Mouse (Mus musculus) cerebellum, adult 2 months (tissue): Measurements from ENCODE around the gene Olfr1320. TPM values are rescaled to one million over a fixed set of nuclear protein-coding genes. Genes with fewer than 3 reads are reported as not detected.
"Not testable (repeated sequence)": the region's sequence is repeated elsewhere in the genome, so short reads cannot be mapped to it uniquely, and the experiment has no call there.

Experiments used
- DNase-seq, 2 experiments: peaks; one replicate each; pipeline ENCODE4 v3.0.0; 2021
- H3K27ac ChIP-seq: fragments of 200-500 bp; 2 replicates; pipeline ENCODE4 v1.5.1; 2012; ENCODE audit warnings: low read length, control low read depth, inconsistent platforms; ENCODE audit not compliant: insufficient read depth
- H3K27me3 ChIP-seq: fragments of 200-500 bp; 2 replicates; pipeline ENCODE4 v1.6.1; 2012; ENCODE audit warnings: inconsistent platforms, mild to moderate bottlenecking, low read length, moderate library complexity; ENCODE audit not compliant: control insufficient read depth, insufficient read depth
- H3K4me1 ChIP-seq: fragments of 200-500 bp; 2 replicates; pipeline ENCODE4 v1.6.1; 2011; ENCODE audit warnings: low read length; ENCODE audit not compliant: control insufficient read depth, insufficient read depth
- H3K4me3 ChIP-seq: fragments of 200-500 bp; replicated peaks from 2 replicates; pipeline ENCODE3; 2011; ENCODE audit warnings: mild to moderate bottlenecking, low read depth, low read length, control low read depth; ENCODE audit not compliant: insufficient read depth
- CTCF ChIP-seq: fragments of 200-500 bp; IDR thresholded peaks from 2 replicates; pipeline ENCODE4 v1.5.1; 2011; ENCODE audit warnings: low read depth, mild to moderate bottlenecking, control low read depth, low read length, moderate library complexity, borderline replicate concordance; ENCODE audit not compliant: insufficient read depth
- POLR2A ChIP-seq: fragments of 200-500 bp; IDR thresholded peaks from 2 replicates; pipeline ENCODE4 v1.6.1; 2011; ENCODE audit warnings: low read length, control low read depth, borderline replicate concordance; ENCODE audit not compliant: insufficient read depth
- WGBS: fragments of 180-500 bp; shearing (Covaris S2); methylation state at CpG from one replicate; pipeline ENCODE4 v1.1.7; 2018; 5-methylcytosine and 5-hydroxymethylcytosine counted together
- polyA plus RNA-seq: library from polyadenylated mRNA; depleted of rRNA; stranded (reverse); fragments of >200 nt; gene quantifications from 2 replicates; pipeline ENCODE4 v1.2.3, GENCODE M21; 2012; rRNA removed

The Olfr1320 gene
- not detected in 2 replicates for polyA plus RNA-seq

DNA sequence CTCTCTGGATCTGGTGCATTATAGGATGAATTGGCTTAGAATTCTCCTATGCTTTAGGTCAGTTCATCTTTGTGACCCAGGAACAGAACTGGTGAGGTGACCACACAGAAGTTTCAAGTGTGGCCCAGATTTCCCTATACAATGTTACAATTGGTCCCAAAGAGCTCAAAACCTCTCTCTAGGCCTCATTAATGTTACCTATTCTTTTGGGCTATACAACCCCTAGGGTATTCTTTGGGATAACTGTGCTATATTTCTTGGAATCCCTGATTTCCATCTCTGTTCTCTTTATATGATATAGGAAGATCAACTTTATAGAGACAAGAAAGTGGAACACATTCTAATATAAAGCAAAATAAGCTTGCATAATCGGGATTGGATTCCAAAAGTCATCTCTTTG is at the start of gene Olfr1320:
Olfr1320 (plus strand) TSS at position 301 of the 400 bp plus-strand sequence.
- Histone ChIP-seq H3K4me1 (no peaks in the 10 kb centered on the region), H3K27me3 (no peaks in the 10 kb centered on the region), H3K4me3 (no peak within 1 kb of the TSS), H3K27ac (no peak within 1 kb of the TSS)
- no peak for TF ChIP-seq CTCF
- no peak for TF ChIP-seq POLR2A
- DNase-seq: no peak
- WGBS: 94% methylated on average over 1 of the region's 1 CpGs

DNA sequence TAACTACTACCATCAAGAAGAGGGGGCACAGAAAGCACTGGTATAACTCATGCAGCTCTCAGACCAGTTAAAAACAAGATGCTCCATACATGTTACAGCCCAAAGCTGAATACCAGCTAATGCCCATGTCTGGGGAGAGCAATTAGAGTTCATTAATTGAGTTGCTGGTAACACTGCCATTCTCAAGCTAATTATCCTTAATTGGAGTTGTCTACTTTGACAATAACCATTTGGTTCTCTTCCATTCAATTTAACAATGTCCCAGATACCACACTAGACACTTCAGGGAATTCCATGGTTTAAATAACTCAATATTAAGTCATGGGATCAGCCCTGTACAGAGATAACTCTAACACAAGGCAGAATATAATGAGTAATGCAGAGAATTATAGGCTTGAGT is 44.6 kb upstream of the Olfr1320 start:
- no peak for TF ChIP-seq POLR2A
- TF ChIP-seq CTCF: no peak
- Histone ChIP-seq H3K27me3 (no peaks in the 10 kb centered on the region), H3K27ac (no peak overlapping the region), H3K4me1 (no peaks in the 10 kb centered on the region), H3K4me3 (no peak overlapping the region)
- no peak for DNase-seq

DNA sequence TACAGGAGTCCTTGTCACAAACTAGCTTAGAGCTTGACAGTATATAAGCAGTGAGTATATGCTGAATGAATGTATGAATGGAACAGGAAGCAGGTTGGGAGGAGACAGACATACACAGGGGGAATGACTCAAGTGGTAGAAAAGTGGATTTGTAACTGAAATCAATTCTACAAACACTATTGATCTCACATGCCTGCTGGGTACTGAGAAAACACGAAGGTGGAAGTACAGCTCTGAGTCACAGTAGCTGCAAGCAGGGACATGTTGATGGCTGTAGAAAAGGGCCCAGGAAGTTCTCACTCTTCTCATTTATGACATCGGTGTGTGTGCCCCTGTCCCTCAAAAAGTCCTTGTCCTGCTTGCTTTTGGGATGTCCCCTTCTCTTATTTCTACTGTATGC is 40.9 kb upstream of the Olfr1320 start:
- H3K4me3 ChIP-seq: no peak overlapping the region
- no peak overlapping the region for H3K27ac ChIP-seq
- H3K4me1 ChIP-seq: no peaks in the 10 kb centered on the region
- no peak for TF ChIP-seq CTCF
- TF ChIP-seq POLR2A: no peak
- H3K27me3 ChIP-seq: no peaks in the 10 kb centered on the region
- WGBS: 75% methylated on average over 2 of the region's 2 CpGs
- DNase-seq: no peak

DNA sequence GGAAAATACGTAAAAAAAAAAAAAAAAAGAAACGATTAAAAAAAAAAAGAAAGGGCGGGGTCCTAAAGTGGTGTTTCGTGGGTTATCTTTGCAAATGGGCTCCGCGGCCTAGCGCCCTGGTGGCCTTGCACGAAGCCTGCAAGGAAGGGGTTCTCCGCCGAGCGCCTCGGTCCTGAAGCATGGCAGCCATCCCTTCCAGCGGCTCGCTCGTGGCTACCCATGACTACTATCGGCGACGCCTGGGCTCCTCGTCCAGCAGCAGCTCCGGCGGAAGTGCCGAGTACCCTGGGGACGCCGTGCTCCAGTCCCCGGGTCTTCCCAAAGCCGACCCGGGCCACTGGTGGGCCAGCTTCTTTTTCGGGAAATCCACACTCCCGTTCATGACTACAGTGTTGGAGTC is 11.4 kb upstream of the Olfr1320 start:
- 91% methylated on average over 29 of the region's 29 CpGs for WGBS
- H3K4me1 ChIP-seq, H3K27ac ChIP-seq, H3K27me3 ChIP-seq, H3K4me3 ChIP-seq: not testable (repeated sequence)
- DNase-seq: peak; percentile 8

Other genes starting within 250 kb of the Olfr1320 start
- 6.3 and 8.3 TPM in 2 replicates for gene Arhgap36, start 208.4 kb upstream of the Olfr1320 start, polyA plus RNA-seq
- not detected in 2 replicates for gene Olfr1321, start 62.7 kb downstream of the Olfr1320 start, polyA plus RNA-seq
- 8.2 and 11.7 TPM in 2 replicates for gene Igsf1, start 125.4 kb downstream of the Olfr1320 start, polyA plus RNA-seq
- not detected in 2 replicates for gene Olfr1322, start 219.2 kb downstream of the Olfr1320 start, polyA plus RNA-seq